Mouse (Mus musculus) cerebellum, adult 2 months (tissue): ENCODE results near the gene Rpa1.

ENCODE experiments used
- CTCF ChIP-seq: fragments of 200-500 bp; IDR thresholded peaks from 2 replicates; pipeline ENCODE4 v1.5.1; 2011; ENCODE audit warnings: low read depth, mild to moderate bottlenecking, control low read depth, low read length, moderate library complexity, borderline replicate concordance; ENCODE audit not compliant: insufficient read depth
- POLR2A ChIP-seq: fragments of 200-500 bp; IDR thresholded peaks from 2 replicates; pipeline ENCODE4 v1.6.1; 2011; ENCODE audit warnings: low read length, control low read depth, borderline replicate concordance; ENCODE audit not compliant: insufficient read depth

GRCm38 (mm10) chr11:75347188-75347585, 937 bp downstream of the Rpa1 start:
- TF ChIP-seq CTCF (no peak), POLR2A (no peak)
